Mouse (Mus musculus) G1E (cell line): ENCODE data around the gene Mpnd.

Experiments used
- CTCF ChIP-seq: IDR thresholded peaks from 2 replicates; pipeline ENCODE4 v1.5.1; 2012; ENCODE audit warnings: low read depth, low read length, inconsistent platforms, mixed read lengths
- POLR2AphosphoS5 ChIP-seq: IDR thresholded peaks from 2 replicates; pipeline ENCODE4 v1.6.1; 2012; ENCODE audit warnings: low read depth, low read length, inconsistent platforms; ENCODE audit not compliant: insufficient replicate concordance

- TF ChIP-seq POLR2AphosphoS5 (no peak), CTCF (no peak)
These were observed 15.0 kb downstream of the Mpnd start for GRCm38 (mm10) chr17:56020400-56021084.
